Mouse (Mus musculus): ENCODE data around the gene Tmem258. TPM values are rescaled to one million over a fixed set of nuclear protein-coding genes. Genes with fewer than 3 reads are reported as not detected.

The Tmem258 gene
- polyA plus RNA-seq, 1 experiment from 2014 or later, result 323 TPM

GRCm38 (mm10) chr19:10182142-10182541 lies 21.7 kb upstream of the Tmem258 start:
- WGBS, result 28% methylated on average over 7 of the region's 7 CpGs
- Histone ChIP-seq H3K27ac (ENCODE audit: low read length) (peak overlapping the region; percentile 49), H3K27me3 (ENCODE audit: control insufficient read depth, insufficient read depth, low read length) (no peaks in the 10 kb centered on the region), H3K4me3 (ENCODE audit: low read length) (peak overlapping the region; percentile 81), H3K9me3 (replicated peaks; ENCODE audit: control insufficient read depth, low read length) (no peaks in the 10 kb centered on the region), H3K4me2 (ENCODE audit: low read depth, low read length) (peak overlapping the region; percentile 87), H3K36me3 (ENCODE audit: control insufficient read depth, insufficient read depth) (peaks cover 13% of the 10 kb centered on the region), H3K4me1 (ENCODE audit: control insufficient read depth, insufficient read depth, low read length) (peaks cover 32% of the 10 kb centered on the region), H3K9ac (ENCODE audit: low read length) (peak overlapping the region; percentile 37)
- 0 out of 2 replicates have a peak, but pooled peaks have one; percentile 0 for ATAC-seq (replicated peaks; ENCODE audit: extremely low read depth, insufficient read depth, low FRiP score)

- no peaks in the 10 kb centered on the region for H3K9me3 ChIP-seq (replicated peaks; ENCODE audit: control insufficient read depth, low read length)
- H3K4me2 ChIP-seq (ENCODE audit: low read depth, low read length), result peak within 1 kb of the TSS; percentile 87
- under 1% methylated on average over 63 of the region's 70 CpGs for WGBS
- H3K9ac ChIP-seq (ENCODE audit: low read length), result peak within 1 kb of the TSS; percentile 93
- peak; percentile 96 for ATAC-seq (replicated peaks; ENCODE audit: extremely low read depth, insufficient read depth, low FRiP score)
- peak within 1 kb of the TSS; percentile 81 for H3K4me3 ChIP-seq (ENCODE audit: low read length)
- H3K27ac ChIP-seq (ENCODE audit: low read length), result peak within 1 kb of the TSS; percentile 90
- no peaks in the 10 kb centered on the region for H3K27me3 ChIP-seq (ENCODE audit: control insufficient read depth, insufficient read depth, low read length)
- H3K36me3 ChIP-seq (ENCODE audit: control insufficient read depth, insufficient read depth), result peaks cover 13% of the 10 kb centered on the region
- H3K4me1 ChIP-seq (ENCODE audit: control insufficient read depth, insufficient read depth, low read length), result peaks cover 28% of the 10 kb centered on the region
Measured at GRCm38 (mm10) chr19:10182670-10183298, 21.0 kb upstream of the Tmem258 start, which contains the start of gene Fads1. Fads1 (plus strand) TSS chr19:10182888.

GRCm38 (mm10) chr19:10183299-10183983 lies 20.4 kb upstream of the Tmem258 start:
- Histone ChIP-seq H3K9me3 (replicated peaks; ENCODE audit: control insufficient read depth, low read length) (no peaks in the 10 kb centered on the region), H3K4me1 (ENCODE audit: control insufficient read depth, insufficient read depth, low read length) (peaks cover 28% of the 10 kb centered on the region), H3K4me2 (ENCODE audit: low read depth, low read length) (peak overlapping the region; percentile 87), H3K4me3 (ENCODE audit: low read length) (peak overlapping the region; percentile 81), H3K27ac (ENCODE audit: low read length) (peak overlapping the region; percentile 90), H3K9ac (ENCODE audit: low read length) (peak overlapping the region; percentile 93), H3K36me3 (ENCODE audit: control insufficient read depth, insufficient read depth) (peaks cover 20% of the 10 kb centered on the region), H3K27me3 (ENCODE audit: control insufficient read depth, insufficient read depth, low read length) (no peaks in the 10 kb centered on the region)
- peak; percentile 69 for ATAC-seq (replicated peaks; ENCODE audit: extremely low read depth, insufficient read depth, low FRiP score)
- 2% methylated on average over 35 of the region's 35 CpGs for WGBS

GRCm38 (mm10) chr19:10184096-10184495 lies 19.7 kb upstream of the Tmem258 start:
- no peak for ATAC-seq (replicated peaks; ENCODE audit: extremely low read depth, insufficient read depth, low FRiP score)
- Histone ChIP-seq H3K9ac (ENCODE audit: low read length) (peak overlapping the region; percentile 93), H3K4me2 (ENCODE audit: low read depth, low read length) (peak overlapping the region; percentile 87), H3K4me3 (ENCODE audit: low read length) (peak overlapping the region; percentile 81), H3K36me3 (ENCODE audit: control insufficient read depth, insufficient read depth) (peaks cover 27% of the 10 kb centered on the region), H3K27ac (ENCODE audit: low read length) (peak overlapping the region; percentile 90), H3K9me3 (replicated peaks; ENCODE audit: control insufficient read depth, low read length) (no peaks in the 10 kb centered on the region), H3K4me1 (ENCODE audit: control insufficient read depth, insufficient read depth, low read length) (peaks cover 28% of the 10 kb centered on the region), H3K27me3 (ENCODE audit: control insufficient read depth, insufficient read depth, low read length) (no peaks in the 10 kb centered on the region)
- WGBS, result 24% methylated on average over 12 of the region's 12 CpGs

GRCm38 (mm10) chr19:10185876-10186275 lies 17.9 kb upstream of the Tmem258 start:
- Histone ChIP-seq H3K36me3 (ENCODE audit: control insufficient read depth, insufficient read depth) (peaks cover 38% of the 10 kb centered on the region), H3K9ac (ENCODE audit: low read length) (no peak overlapping the region), H3K27me3 (ENCODE audit: control insufficient read depth, insufficient read depth, low read length) (no peaks in the 10 kb centered on the region)

GRCm38 (mm10) chr19:10186569-10186968 lies 17.2 kb upstream of the Tmem258 start:
- peaks cover 18% of the 10 kb centered on the region for H3K4me1 ChIP-seq (ENCODE audit: control insufficient read depth, insufficient read depth, low read length)
- ATAC-seq (replicated peaks; ENCODE audit: extremely low read depth, insufficient read depth, low FRiP score), result no peak
- no peak overlapping the region for H3K9ac ChIP-seq (ENCODE audit: low read length)
- no peak overlapping the region for H3K4me3 ChIP-seq (ENCODE audit: low read length)
- H3K9me3 ChIP-seq (replicated peaks; ENCODE audit: control insufficient read depth, low read length), result no peaks in the 10 kb centered on the region
- H3K27me3 ChIP-seq (ENCODE audit: control insufficient read depth, insufficient read depth, low read length), result no peaks in the 10 kb centered on the region
- WGBS, result 92% methylated on average over 8 of the region's 8 CpGs
- no peak overlapping the region for H3K27ac ChIP-seq (ENCODE audit: low read length)
- H3K4me2 ChIP-seq (ENCODE audit: low read depth, low read length), result no peak overlapping the region
- peaks cover 38% of the 10 kb centered on the region for H3K36me3 ChIP-seq (ENCODE audit: control insufficient read depth, insufficient read depth)

More at GRCm38 (mm10) chr19:10185876-10186275, 17.9 kb upstream of the Tmem258 start:
- 89% methylated on average over 3 of the region's 3 CpGs for WGBS
- Histone ChIP-seq H3K9me3 (replicated peaks; ENCODE audit: control insufficient read depth, low read length) (no peaks in the 10 kb centered on the region), H3K27ac (ENCODE audit: low read length) (no peak overlapping the region), H3K4me3 (ENCODE audit: low read length) (no peak overlapping the region), H3K4me2 (ENCODE audit: low read depth, low read length) (no peak overlapping the region), H3K4me1 (ENCODE audit: control insufficient read depth, insufficient read depth, low read length) (peaks cover 23% of the 10 kb centered on the region)
- no peak for ATAC-seq (replicated peaks; ENCODE audit: extremely low read depth, insufficient read depth, low FRiP score)

- no peak for ATAC-seq (replicated peaks; ENCODE audit: extremely low read depth, insufficient read depth, low FRiP score)
Measured at GRCm38 (mm10) chr19:10188281-10188811, 15.5 kb upstream of the Tmem258 start.

GRCm38 (mm10) chr19:10189022-10189421 lies 14.8 kb upstream of the Tmem258 start:
- Histone ChIP-seq H3K4me3 (ENCODE audit: low read length) (no peak overlapping the region), H3K4me1 (ENCODE audit: control insufficient read depth, insufficient read depth, low read length) (peaks cover 7% of the 10 kb centered on the region), H3K27ac (ENCODE audit: low read length) (no peak overlapping the region), H3K36me3 (ENCODE audit: control insufficient read depth, insufficient read depth) (peaks cover 50% of the 10 kb centered on the region), H3K9ac (ENCODE audit: low read length) (no peak overlapping the region), H3K4me2 (ENCODE audit: low read depth, low read length) (no peak overlapping the region), H3K27me3 (ENCODE audit: control insufficient read depth, insufficient read depth, low read length) (no peaks in the 10 kb centered on the region), H3K9me3 (replicated peaks; ENCODE audit: control insufficient read depth, low read length) (no peaks in the 10 kb centered on the region)
- no peak for ATAC-seq (replicated peaks; ENCODE audit: extremely low read depth, insufficient read depth, low FRiP score)
- WGBS, result 94% methylated on average over 6 of the region's 6 CpGs

More at GRCm38 (mm10) chr19:10188281-10188811, 15.5 kb upstream of the Tmem258 start:
- H3K4me2 ChIP-seq (ENCODE audit: low read depth, low read length), result no peak overlapping the region
- no peaks in the 10 kb centered on the region for H3K9me3 ChIP-seq (replicated peaks; ENCODE audit: control insufficient read depth, low read length)
- H3K4me1 ChIP-seq (ENCODE audit: control insufficient read depth, insufficient read depth, low read length), result peaks cover 12% of the 10 kb centered on the region
- peaks cover 49% of the 10 kb centered on the region for H3K36me3 ChIP-seq (ENCODE audit: control insufficient read depth, insufficient read depth)
- H3K27ac ChIP-seq (ENCODE audit: low read length), result no peak overlapping the region
- H3K9ac ChIP-seq (ENCODE audit: low read length), result no peak overlapping the region
- H3K4me3 ChIP-seq (ENCODE audit: low read length), result no peak overlapping the region
- WGBS, result 83% methylated on average over 10 of the region's 10 CpGs
- no peaks in the 10 kb centered on the region for H3K27me3 ChIP-seq (ENCODE audit: control insufficient read depth, insufficient read depth, low read length)

GRCm38 (mm10) chr19:10189940-10190339 lies 13.9 kb upstream of the Tmem258 start:
- H3K27ac ChIP-seq (ENCODE audit: low read length), result no peak overlapping the region
- no peak overlapping the region for H3K4me2 ChIP-seq (ENCODE audit: low read depth, low read length)
- no peak for ATAC-seq (replicated peaks; ENCODE audit: extremely low read depth, insufficient read depth, low FRiP score)
- no peaks in the 10 kb centered on the region for H3K4me1 ChIP-seq (ENCODE audit: control insufficient read depth, insufficient read depth, low read length)
- H3K36me3 ChIP-seq (ENCODE audit: control insufficient read depth, insufficient read depth), result peaks cover 58% of the 10 kb centered on the region
- WGBS, result 94% methylated on average over 8 of the region's 8 CpGs
- no peak overlapping the region for H3K9ac ChIP-seq (ENCODE audit: low read length)
- no peak overlapping the region for H3K4me3 ChIP-seq (ENCODE audit: low read length)
- no peaks in the 10 kb centered on the region for H3K27me3 ChIP-seq (ENCODE audit: control insufficient read depth, insufficient read depth, low read length)
- H3K9me3 ChIP-seq (replicated peaks; ENCODE audit: control insufficient read depth, low read length), result no peaks in the 10 kb centered on the region
